Mouse (Mus musculus): ENCODE data around the gene Il1r1. TPM values are rescaled to one million over a fixed set of nuclear protein-coding genes. Genes with fewer than 3 reads are reported as not detected.

Gene Il1r1
- polyA plus RNA-seq, 1 experiment from 2014 or later, result 0.78 TPM

DNA sequence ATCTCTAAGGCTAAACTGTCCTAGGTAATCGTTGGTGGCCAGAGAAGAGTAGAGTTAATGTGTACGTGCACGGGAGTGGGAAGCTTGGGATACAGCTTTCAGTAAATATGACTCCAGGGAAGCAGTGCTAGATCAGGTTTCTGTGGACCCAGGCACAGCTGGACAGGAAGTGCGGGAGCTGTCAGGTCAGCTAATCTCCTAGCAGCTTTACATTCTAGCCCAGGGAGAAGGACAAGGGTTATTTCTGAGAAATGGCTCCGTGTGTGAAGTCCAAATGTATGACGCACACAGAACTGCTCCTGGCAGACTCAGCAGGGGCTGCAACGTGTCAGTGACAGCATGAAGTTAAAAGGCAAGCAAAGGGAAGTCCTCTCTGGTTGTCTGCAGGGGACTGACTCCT is 8.3 kb downstream of the Il1r1 start:
- H3K4me1 ChIP-seq (replicated peaks), result no peaks in the 10 kb centered on the region
- H3K4me2 ChIP-seq, result no peak overlapping the region
- ATAC-seq (ENCODE audit: low FRiP score, low read depth), result no peak
- H3K36me3 ChIP-seq, result no peaks in the 10 kb centered on the region
- H3K27ac ChIP-seq (replicated peaks), result no peak overlapping the region
- H3K9me3 ChIP-seq, result no peaks in the 10 kb centered on the region
- no peaks in the 10 kb centered on the region for H3K27me3 ChIP-seq
- WGBS, result 72% methylated on average over 7 of the region's 7 CpGs
- no peak overlapping the region for H3K4me3 ChIP-seq
- no peak overlapping the region for H3K9ac ChIP-seq

DNA sequence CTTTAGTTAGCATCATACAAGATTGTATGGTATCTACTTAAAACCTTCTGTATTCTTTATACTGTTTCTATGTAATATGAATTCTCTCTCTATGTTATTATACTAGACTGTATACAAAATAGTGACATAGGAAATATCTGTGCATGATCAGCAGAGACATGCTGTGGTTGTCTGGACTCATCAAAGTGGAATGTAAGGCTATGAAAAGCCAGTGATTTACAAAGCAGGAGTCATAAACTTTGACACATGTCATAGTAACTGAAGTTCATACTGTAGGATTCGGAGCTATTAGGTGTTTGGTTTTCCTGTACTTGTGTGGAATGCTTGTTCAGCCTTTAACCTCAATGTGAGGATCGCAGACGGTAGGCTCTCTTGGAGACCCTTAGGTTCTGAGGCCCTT is 8.7 kb downstream of the Il1r1 start:
- WGBS, result 76% methylated on average over 3 of the region's 3 CpGs
- Histone ChIP-seq H3K27me3 (no peaks in the 10 kb centered on the region), H3K36me3 (no peaks in the 10 kb centered on the region), H3K27ac (replicated peaks) (no peak overlapping the region), H3K4me1 (replicated peaks) (no peaks in the 10 kb centered on the region), H3K4me2 (no peak overlapping the region), H3K9me3 (no peaks in the 10 kb centered on the region), H3K4me3 (no peak overlapping the region), H3K9ac (no peak overlapping the region)
- ATAC-seq (ENCODE audit: low FRiP score, low read depth), result no peak

DNA sequence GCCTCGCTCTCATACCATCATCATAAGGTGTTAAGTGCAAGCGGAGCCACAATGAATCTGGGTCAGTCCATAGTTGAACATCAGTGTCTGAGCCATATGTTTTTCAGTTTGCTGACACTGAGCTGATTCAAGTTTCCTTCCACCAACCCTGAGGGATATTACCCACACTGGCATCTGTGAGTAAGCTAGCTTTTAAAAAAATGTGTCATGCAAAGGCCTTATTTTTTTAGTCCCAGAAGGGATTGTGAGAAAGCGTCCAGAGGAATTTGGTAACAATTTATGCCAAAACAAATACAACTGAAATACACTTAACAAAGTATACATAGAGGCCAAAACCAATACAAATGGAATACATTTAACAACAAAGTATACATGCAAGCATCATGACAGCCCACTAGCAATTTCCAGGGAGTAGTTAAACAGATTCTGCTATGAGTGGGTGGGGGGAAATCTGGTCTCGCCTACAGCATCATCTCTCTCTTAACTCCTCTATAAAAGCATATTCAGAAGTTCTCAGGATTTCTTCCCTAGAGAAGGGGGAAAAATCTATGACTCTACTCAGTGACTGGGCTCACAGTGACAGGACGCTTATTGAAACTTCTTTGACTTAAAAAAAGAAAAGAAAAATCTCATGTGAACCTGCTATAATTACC is 10.8 kb downstream of the Il1r1 start:
- Histone ChIP-seq H3K4me2 (no peak overlapping the region), H3K4me3 (no peak overlapping the region), H3K4me1 (replicated peaks) (no peaks in the 10 kb centered on the region), H3K9me3 (no peaks in the 10 kb centered on the region), H3K27me3 (no peaks in the 10 kb centered on the region), H3K9ac (no peak overlapping the region), H3K36me3 (no peaks in the 10 kb centered on the region), H3K27ac (replicated peaks) (no peak overlapping the region)
- 86% methylated on average over 5 of the region's 5 CpGs for WGBS
- no peak for ATAC-seq (ENCODE audit: low FRiP score, low read depth)

DNA sequence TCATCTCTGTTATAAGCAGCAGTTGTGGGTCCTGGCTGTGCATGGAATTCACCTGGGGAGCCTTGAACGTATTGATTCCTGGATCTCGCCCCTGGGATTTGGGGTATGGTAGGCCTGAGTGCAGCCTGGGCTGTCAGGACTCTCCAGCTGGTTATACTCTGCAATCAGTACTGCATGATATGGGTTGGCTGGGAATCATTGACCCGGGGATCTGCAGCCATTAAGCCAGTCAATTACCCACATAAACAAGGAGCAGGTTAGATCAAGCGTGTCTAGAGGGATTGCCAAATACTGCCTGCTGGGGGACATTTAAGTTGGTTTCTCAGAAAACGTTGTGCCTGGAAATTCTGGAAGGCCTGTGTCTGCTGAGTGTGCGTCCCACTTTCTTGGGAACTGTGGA is 11.8 kb downstream of the Il1r1 start:
- Histone ChIP-seq H3K4me1 (replicated peaks) (no peaks in the 10 kb centered on the region), H3K27ac (replicated peaks) (no peak overlapping the region), H3K9me3 (no peaks in the 10 kb centered on the region), H3K27me3 (no peaks in the 10 kb centered on the region), H3K4me3 (no peak overlapping the region), H3K36me3 (no peaks in the 10 kb centered on the region), H3K4me2 (no peak overlapping the region), H3K9ac (no peak overlapping the region)
- WGBS, result 63% methylated on average over 6 of the region's 6 CpGs
- 0 out of 2 replicates have a peak, but pooled peaks have one; percentile 54 for ATAC-seq (ENCODE audit: low FRiP score, low read depth)

DNA sequence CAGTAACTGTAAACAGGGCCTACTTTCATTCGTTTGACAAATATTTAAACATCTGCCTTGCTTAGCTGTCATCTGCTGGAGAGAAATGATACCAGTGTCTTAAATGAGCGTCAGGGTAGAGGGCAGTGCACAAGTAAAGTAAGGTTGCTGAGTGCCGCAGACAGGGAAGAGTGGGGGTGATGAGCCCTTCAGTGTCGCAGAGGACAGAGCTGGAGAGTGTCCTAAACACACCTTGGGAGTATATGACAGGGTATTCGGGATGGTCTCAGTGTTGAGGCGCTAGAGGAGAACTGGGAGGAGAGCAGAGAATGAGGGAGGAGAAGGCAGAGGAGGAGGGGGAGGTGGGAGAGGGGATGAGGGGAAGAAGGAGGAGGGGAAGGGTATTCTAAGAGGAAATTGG is 12.2 kb downstream of the Il1r1 start:
- Histone ChIP-seq H3K27me3 (no peaks in the 10 kb centered on the region), H3K9me3 (no peaks in the 10 kb centered on the region), H3K4me2 (no peak overlapping the region), H3K4me1 (replicated peaks) (no peaks in the 10 kb centered on the region), H3K27ac (replicated peaks) (no peak overlapping the region), H3K36me3 (no peaks in the 10 kb centered on the region), H3K4me3 (no peak overlapping the region), H3K9ac (no peak overlapping the region)
- no peak for ATAC-seq (ENCODE audit: low FRiP score, low read depth)
- WGBS, result 85% methylated on average over 6 of the region's 6 CpGs

DNA sequence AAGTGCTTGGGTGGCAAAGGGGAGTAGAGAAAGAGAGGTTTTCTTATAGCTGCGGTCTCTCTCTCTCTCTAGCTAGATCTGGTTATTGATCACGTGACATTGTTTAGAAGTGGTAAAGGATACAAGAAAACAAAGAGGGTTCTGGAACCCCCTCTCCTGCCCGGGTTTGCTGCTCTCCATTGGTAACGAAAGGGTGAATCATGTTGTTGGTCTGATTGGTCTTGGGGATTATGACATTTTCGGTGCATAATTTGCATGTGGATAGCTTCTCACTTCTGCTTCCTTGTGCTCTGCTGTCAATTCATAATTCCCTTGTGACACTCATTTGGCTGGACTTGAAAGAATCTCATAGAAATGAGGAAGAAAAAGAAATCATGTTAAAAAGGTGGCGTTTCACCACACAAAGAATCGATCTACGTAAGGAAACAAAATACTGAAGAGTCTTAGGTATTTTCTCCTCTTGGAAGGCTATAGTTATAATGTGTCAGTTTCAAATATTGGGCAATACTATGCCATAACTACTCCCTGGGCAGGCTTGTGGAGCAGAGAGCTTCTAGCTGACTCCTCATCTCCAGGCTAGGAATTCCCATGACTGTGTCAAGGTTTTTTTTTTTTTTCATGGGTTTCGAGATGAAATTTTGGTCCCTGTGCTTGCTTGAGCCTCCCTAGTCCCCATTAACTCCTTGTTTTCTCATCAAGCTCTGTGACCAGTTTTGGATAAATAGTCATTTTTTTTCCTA is 15.6 kb downstream of the Il1r1 start:
- Histone ChIP-seq H3K27ac (replicated peaks) (no peak overlapping the region), H3K27me3 (no peaks in the 10 kb centered on the region), H3K4me3 (no peak overlapping the region), H3K4me2 (no peak overlapping the region), H3K4me1 (replicated peaks) (no peaks in the 10 kb centered on the region), H3K36me3 (no peaks in the 10 kb centered on the region), H3K9me3 (no peaks in the 10 kb centered on the region), H3K9ac (no peak overlapping the region)
- 84% methylated on average over 9 of the region's 9 CpGs for WGBS
- ATAC-seq (ENCODE audit: low FRiP score, low read depth), result no peak

DNA sequence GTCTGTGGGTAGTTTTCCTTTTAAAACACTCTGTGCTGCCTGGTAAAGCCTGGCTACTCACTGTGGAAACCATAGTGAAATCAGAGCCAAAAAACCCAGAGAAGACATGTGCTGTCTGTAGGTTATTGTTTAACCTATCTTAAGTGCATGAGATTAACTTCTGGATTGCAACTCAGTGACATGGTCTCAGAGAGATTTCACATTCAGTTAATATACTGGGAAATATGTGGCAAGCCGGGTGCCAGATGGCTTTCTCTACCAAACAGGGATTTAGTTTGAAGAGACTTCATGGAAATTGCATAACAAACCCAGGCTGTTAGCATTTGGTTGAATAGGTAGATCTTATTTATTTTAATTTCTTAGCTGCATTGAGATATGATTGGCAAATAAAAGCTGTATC is 17.8 kb downstream of the Il1r1 start:
- no peak overlapping the region for H3K4me3 ChIP-seq
- no peaks in the 10 kb centered on the region for H3K9me3 ChIP-seq
- no peaks in the 10 kb centered on the region for H3K27me3 ChIP-seq
- no peak overlapping the region for H3K9ac ChIP-seq
- no peak overlapping the region for H3K4me2 ChIP-seq
- ATAC-seq (ENCODE audit: low FRiP score, low read depth), result no peak
- no peaks in the 10 kb centered on the region for H3K36me3 ChIP-seq
- no peaks in the 10 kb centered on the region for H3K4me1 ChIP-seq (replicated peaks)
- no peak overlapping the region for H3K27ac ChIP-seq (replicated peaks)
- 91% methylated on average over 1 of the region's 1 CpGs for WGBS

DNA sequence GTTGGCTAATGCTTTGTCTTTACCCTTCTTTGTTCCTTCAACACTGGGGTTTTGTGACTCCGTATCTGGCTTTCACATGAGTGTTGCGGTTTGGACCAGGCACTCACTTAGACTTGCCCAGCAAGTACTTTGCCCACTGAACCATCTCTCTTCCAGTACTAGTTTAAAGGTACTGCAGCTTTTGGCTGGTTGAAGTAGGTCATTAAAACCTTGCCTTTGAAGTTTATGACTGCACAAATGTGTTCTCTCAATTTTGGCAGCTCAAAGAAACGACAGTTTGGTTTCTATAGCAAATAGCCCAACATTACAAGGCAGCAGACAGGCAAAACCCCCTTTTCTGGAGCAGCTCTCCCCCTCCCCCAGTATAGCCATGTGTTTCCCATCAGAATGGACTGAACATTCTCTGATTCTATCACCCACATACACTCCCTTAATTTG is 18.7 kb downstream of the Il1r1 start:
- 88% methylated on average over 3 of the region's 3 CpGs for WGBS
- H3K9ac ChIP-seq, result no peak overlapping the region
- no peaks in the 10 kb centered on the region for H3K36me3 ChIP-seq
- no peak overlapping the region for H3K4me2 ChIP-seq
- H3K27me3 ChIP-seq, result no peaks in the 10 kb centered on the region
- no peak for ATAC-seq (ENCODE audit: low FRiP score, low read depth)
- no peak overlapping the region for H3K4me3 ChIP-seq
- no peak overlapping the region for H3K27ac ChIP-seq (replicated peaks)
- no peaks in the 10 kb centered on the region for H3K9me3 ChIP-seq
- no peaks in the 10 kb centered on the region for H3K4me1 ChIP-seq (replicated peaks)

DNA sequence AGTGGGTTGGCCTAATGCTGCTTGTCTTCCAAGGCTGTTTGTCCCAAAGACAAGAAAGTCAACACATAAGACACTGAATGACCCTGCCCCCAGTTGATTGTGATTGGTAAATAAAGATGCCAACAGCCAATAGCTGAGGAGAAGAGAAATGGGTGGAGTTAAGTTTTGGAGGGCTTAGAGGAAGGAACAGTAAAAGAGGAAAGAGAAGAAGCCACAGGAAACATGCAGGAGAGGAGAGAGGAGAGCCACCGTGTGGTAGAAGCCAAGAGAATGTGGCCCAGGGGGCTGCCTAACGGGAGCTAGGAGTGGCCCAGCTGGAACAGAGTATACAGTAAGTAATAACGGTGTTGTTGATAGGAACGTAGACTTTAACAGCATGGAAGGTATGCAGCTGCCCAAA is 25.5 kb downstream of the Il1r1 start:
- Histone ChIP-seq H3K9me3 (no peaks in the 10 kb centered on the region), H3K9ac (no peak overlapping the region), H3K4me1 (replicated peaks) (no peaks in the 10 kb centered on the region), H3K27me3 (no peaks in the 10 kb centered on the region), H3K4me3 (no peak overlapping the region), H3K27ac (replicated peaks) (no peak overlapping the region), H3K4me2 (no peak overlapping the region), H3K36me3 (no peaks in the 10 kb centered on the region)
- 56% methylated on average over 4 of the region's 4 CpGs for WGBS
- ATAC-seq (ENCODE audit: low FRiP score, low read depth), result no peak

DNA sequence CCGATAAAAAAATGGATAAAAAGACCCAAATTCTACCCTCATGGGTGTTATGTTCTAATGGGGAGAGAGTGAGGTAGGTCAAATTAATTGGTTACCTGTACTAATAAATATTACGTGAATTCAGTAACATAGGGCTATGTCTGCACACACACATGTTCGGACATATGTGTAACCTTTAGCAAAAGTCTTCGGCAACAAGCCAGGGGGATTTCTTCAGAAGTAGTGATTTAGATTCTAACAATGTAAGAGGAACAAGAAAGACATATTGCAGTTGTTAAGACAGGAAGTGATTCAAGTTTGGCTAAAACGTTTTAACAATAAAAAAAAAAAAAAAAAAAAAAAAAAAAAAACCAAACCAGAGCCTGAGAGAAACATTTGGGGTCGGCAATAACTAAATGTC is 27.6 kb downstream of the Il1r1 start:
- ATAC-seq (ENCODE audit: low FRiP score, low read depth), result no peak
- Histone ChIP-seq H3K27ac (replicated peaks) (no peak overlapping the region), H3K36me3 (no peaks in the 10 kb centered on the region), H3K27me3 (no peaks in the 10 kb centered on the region), H3K4me3 (no peak overlapping the region), H3K4me2 (no peak overlapping the region), H3K9me3 (no peaks in the 10 kb centered on the region), H3K9ac (no peak overlapping the region), H3K4me1 (replicated peaks) (no peaks in the 10 kb centered on the region)
- 88% methylated on average over 6 of the region's 6 CpGs for WGBS

DNA sequence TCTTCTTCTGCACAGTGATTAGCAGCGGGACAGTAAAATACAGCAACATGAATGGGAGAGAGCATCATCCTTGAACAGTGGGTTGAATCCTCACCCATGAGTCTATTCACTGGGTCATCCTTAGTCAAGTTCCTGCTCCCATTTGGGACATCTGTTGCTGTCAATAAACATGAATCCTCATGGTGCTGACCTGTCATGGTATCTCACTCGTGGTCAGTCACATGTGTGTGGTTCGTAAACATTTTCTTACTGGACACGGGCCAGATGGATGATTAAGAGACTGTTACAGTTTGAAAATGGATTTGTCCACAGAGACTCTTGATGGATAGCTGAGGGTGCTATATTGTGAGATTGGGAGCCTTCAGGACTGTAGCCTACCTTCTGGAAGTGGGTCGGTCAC is 29.1 kb downstream of the Il1r1 start:
- 90% methylated on average over 5 of the region's 5 CpGs for WGBS

DNA sequence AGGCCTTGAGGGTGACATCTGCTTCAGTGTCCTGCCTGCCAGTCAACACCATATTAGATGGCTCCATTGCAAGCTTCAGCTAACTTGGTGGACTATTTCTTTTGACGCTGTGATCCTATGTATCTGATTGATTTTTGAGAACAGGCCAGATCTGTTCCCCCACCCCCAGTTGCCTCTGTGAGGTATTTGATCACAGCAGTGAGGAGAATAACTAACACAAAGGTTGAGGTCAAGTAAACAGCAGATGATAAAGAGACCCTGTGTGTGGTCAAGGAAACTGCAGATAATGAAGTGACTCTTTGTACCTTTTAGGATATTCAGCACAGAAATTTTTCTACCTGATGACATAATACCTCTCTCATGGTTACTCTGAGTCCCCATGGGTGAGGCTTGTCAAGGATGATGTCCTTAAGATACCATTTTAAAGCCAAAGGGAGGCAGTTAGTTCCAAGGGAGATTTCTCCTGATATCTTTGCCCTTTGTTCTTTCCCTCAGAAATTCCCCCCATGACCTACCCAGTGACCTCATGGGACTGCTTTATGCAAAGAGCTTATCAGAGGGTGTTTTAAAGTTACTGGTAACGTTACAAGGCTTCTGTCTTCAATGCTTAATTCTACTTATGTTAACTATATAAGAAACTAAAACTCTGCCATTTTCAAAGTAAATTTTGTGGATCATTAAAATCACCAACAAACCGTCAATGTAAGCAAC is 29.6 kb downstream of the Il1r1 start:
- no peak overlapping the region for H3K4me2 ChIP-seq
- H3K36me3 ChIP-seq, result no peaks in the 10 kb centered on the region
- no peak overlapping the region for H3K9ac ChIP-seq
- H3K4me3 ChIP-seq, result no peak overlapping the region
- no peak for ATAC-seq (ENCODE audit: low FRiP score, low read depth)
- H3K27ac ChIP-seq (replicated peaks), result no peak overlapping the region
- no peaks in the 10 kb centered on the region for H3K4me1 ChIP-seq (replicated peaks)
- H3K9me3 ChIP-seq, result no peaks in the 10 kb centered on the region
- H3K27me3 ChIP-seq, result no peaks in the 10 kb centered on the region
- 71% methylated on average over 3 of the region's 3 CpGs for WGBS

More for the DNA sequence above, 29.1 kb downstream of the Il1r1 start:
- H3K36me3 ChIP-seq, result no peaks in the 10 kb centered on the region
- no peak overlapping the region for H3K4me3 ChIP-seq
- no peak for ATAC-seq (ENCODE audit: low FRiP score, low read depth)
- H3K4me1 ChIP-seq (replicated peaks), result no peaks in the 10 kb centered on the region
- H3K27me3 ChIP-seq, result no peaks in the 10 kb centered on the region
- no peaks in the 10 kb centered on the region for H3K9me3 ChIP-seq
- no peak overlapping the region for H3K27ac ChIP-seq (replicated peaks)
- no peak overlapping the region for H3K9ac ChIP-seq
- H3K4me2 ChIP-seq, result no peak overlapping the region

Data from hindbrain, embryonic 15.5 days (tissue).